Mouse (Mus musculus) midbrain, embryonic 13.5 days (tissue): ENCODE results near the gene Atxn7. TPM values are rescaled to one million over a fixed set of nuclear protein-coding genes. Genes with fewer than 3 reads are reported as not detected.
A peak's percentile ranks its signal among the peaks of the same experiment; 100 is the strongest.

ENCODE experiments used
- ATAC-seq: fragments of 200-750 bp; cut with Nextera tagmentation; 2 replicates; pipeline ENCODE4 v1.8.0; 2017; ENCODE audit warnings: mild to moderate bottlenecking, moderate TSS enrichment, moderate library complexity
- H3K27ac ChIP-seq: fragments of 300-500 bp; sonication (generic); 2 replicates; pipeline ENCODE4 v1.5.1; 2015; ENCODE audit warnings: inconsistent platforms, mild to moderate bottlenecking, moderate library complexity
- H3K27me3 ChIP-seq: fragments of 300-500 bp; sonication (generic); 2 replicates; pipeline ENCODE4 v1.6.1; 2015; ENCODE audit warnings: mild to moderate bottlenecking, inconsistent platforms
- H3K36me3 ChIP-seq: fragments of 300-500 bp; sonication (generic); 2 replicates; pipeline ENCODE4 v1.6.1; 2015; ENCODE audit warnings: mild to moderate bottlenecking, inconsistent platforms
- H3K4me1 ChIP-seq: fragments of 300-500 bp; sonication (generic); replicated peaks from 2 replicates; pipeline ENCODE4 v1.6.1; 2015; ENCODE audit warnings: inconsistent platforms
- H3K4me2 ChIP-seq: fragments of 300-500 bp; sonication (generic); replicated peaks from 2 replicates; pipeline ENCODE4 v1.6.1; 2015; ENCODE audit warnings: moderate library complexity, mild to moderate bottlenecking, inconsistent platforms
- H3K4me3 ChIP-seq: fragments of 300-500 bp; sonication (generic); replicated peaks from 2 replicates; pipeline ENCODE4 v1.5.1; 2015; ENCODE audit warnings: mild to moderate bottlenecking, inconsistent platforms
- H3K9ac ChIP-seq: fragments of 300-500 bp; sonication (generic); replicated peaks from 2 replicates; pipeline ENCODE4 v1.6.1; 2015; ENCODE audit warnings: mild to moderate bottlenecking, inconsistent platforms
- H3K9me3 ChIP-seq: fragments of 300-500 bp; sonication (generic); 2 replicates; pipeline ENCODE4 v1.6.1; 2016; ENCODE audit warnings: mild to moderate bottlenecking, inconsistent platforms
- WGBS: fragments of 180-500 bp; shearing (Covaris S2); methylation state at CpG from one replicate; pipeline ENCODE4 v1.1.7; 2015; 5-methylcytosine and 5-hydroxymethylcytosine counted together
- polyA plus RNA-seq: library from polyadenylated mRNA; unstranded; fragments of >200 nt; fragmentation: Nextera tagmentation; extraction: Ambion mirVana; gene quantifications from 2 replicates; pipeline ENCODE4 v1.2.1, GENCODE M21; 2015

Atxn7 gene
- polyA plus RNA-seq, 1 experiment from 2014 or later: 3.8 TPM

DNA sequence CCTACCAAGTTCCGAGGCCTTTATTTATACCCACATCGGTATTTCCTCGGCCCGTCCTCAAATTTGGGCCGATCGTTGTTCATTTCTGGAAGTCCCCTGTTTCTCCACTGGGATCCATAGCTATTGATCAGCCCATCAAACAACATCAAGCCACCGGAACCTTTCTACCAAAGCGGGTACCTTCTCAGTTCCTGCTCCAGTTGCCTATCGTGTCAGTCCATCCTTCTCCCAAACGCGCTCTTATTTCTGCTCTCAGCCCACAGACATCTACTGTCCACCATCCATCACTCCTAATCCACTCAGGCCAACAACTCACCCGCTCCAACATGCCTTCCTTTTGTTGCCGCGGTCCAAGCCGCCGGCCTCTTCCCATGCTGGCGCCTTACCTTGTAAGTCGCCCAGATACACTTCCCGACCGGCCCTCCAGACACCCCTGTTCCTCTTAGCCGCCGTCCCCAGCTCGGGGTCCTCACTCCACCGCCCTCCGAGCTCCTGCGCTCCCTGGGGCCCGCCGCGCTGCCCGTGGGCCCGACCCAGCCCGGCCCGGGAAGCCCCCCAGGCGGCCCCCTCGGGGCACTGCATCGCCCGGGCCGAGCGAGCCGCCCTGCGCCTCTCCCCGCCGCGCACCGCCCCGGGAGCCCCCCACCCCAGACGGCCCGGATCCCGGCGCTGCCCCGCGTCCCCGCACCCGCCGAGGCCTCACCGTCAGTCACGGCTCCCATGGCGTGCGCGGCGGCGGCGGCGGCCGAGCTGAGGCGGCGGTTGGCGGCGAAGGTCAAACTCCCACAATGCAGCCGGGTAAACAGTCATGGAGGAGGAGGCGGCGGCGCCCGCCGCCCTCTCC is 536 bp upstream of the Atxn7 start:
- WGBS: under 1% methylated on average over 67 of the region's 75 CpGs
- ATAC-seq: peak; percentile 91
- peak overlapping the region; percentile 69 for H3K4me2 ChIP-seq

GRCm38 (mm10) chr14:13962476-13962875 is 1.2 kb downstream of the Atxn7 start:
- no peak overlapping the region for H3K27ac ChIP-seq
- H3K9ac ChIP-seq: no peak overlapping the region
- H3K4me3 ChIP-seq: no peak overlapping the region
- WGBS: 86% methylated on average over 6 of the region's 6 CpGs
- ATAC-seq: no peak
- no peaks in the 10 kb centered on the region for H3K27me3 ChIP-seq
- H3K4me2 ChIP-seq: no peak overlapping the region
- no peaks in the 10 kb centered on the region for H3K36me3 ChIP-seq
- peaks cover 30% of the 10 kb centered on the region for H3K4me1 ChIP-seq
- no peaks in the 10 kb centered on the region for H3K9me3 ChIP-seq

More for the DNA sequence above, 536 bp upstream of the Atxn7 start:
- Histone ChIP-seq H3K27me3 (no peaks in the 10 kb centered on the region), H3K9me3 (no peaks in the 10 kb centered on the region), H3K27ac (peak overlapping the region; percentile 89), H3K4me1 (peaks cover 30% of the 10 kb centered on the region), H3K4me3 (peak overlapping the region; percentile 90), H3K9ac (peak overlapping the region; percentile 97), H3K36me3 (peaks cover 6% of the 10 kb centered on the region; the same call in 1 of the 2 replicates)

DNA sequence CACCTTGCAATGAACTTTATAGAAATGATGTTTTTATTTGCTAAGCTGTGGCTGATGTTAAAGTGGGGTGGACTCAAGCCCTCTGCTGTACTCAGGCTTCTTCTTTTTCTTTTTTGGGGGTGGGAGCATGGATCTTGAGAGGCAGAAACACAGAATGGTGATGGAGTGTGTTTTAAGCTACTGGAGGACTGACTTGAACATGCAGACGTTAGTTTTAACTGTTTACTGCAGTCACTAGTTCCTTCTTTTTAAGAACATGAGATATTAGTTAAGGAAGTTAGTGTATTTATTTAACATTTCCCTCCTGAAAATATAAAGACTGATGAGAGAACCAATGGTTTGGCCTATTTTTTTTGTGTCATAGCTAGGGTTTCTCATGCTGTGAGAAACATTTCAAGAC is 2.3 kb downstream of the Atxn7 start:
- 83% methylated on average over 1 of the region's 1 CpGs for WGBS
- no peaks in the 10 kb centered on the region for H3K36me3 ChIP-seq
- H3K9ac ChIP-seq: no peak overlapping the region
- H3K4me1 ChIP-seq: peaks cover 21% of the 10 kb centered on the region
- no peak overlapping the region for H3K4me3 ChIP-seq
- no peaks in the 10 kb centered on the region for H3K9me3 ChIP-seq
- no peak overlapping the region for H3K4me2 ChIP-seq
- H3K27ac ChIP-seq: no peak overlapping the region
- no peak for ATAC-seq
- no peaks in the 10 kb centered on the region for H3K27me3 ChIP-seq

GRCm38 (mm10) chr14:13967607-13968006 is 6.4 kb downstream of the Atxn7 start:
- H3K9me3 ChIP-seq: no peaks in the 10 kb centered on the region
- no peak for ATAC-seq
- no peaks in the 10 kb centered on the region for H3K27me3 ChIP-seq
- no peak overlapping the region for H3K9ac ChIP-seq
- H3K4me2 ChIP-seq: no peak overlapping the region
- no peaks in the 10 kb centered on the region for H3K36me3 ChIP-seq
- WGBS: 48% methylated on average over 1 of the region's 1 CpGs
- no peak overlapping the region for H3K27ac ChIP-seq
- no peak overlapping the region for H3K4me3 ChIP-seq
- H3K4me1 ChIP-seq: no peaks in the 10 kb centered on the region

DNA sequence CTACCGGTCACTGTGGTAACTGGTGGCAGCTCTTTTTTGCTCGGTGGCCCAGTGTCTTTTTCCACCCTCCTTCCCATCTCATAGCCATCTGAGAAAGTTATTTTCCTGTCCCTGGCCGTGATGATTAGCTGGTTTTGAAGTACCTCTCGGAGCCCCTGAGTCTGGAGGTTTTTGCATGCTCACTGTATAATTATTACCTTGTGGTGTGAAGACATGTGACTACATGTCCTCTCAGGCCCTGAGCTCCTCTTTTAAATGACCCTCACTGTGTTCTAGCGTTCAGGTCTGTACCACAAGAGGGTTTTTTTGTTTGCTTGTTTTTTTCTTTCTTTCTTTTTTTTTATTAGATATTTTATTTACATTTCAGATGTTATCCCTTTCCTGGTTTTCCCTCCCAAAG is 7.2 kb downstream of the Atxn7 start:
- Histone ChIP-seq H3K27ac (no peak overlapping the region), H3K9me3 (no peaks in the 10 kb centered on the region), H3K27me3 (no peaks in the 10 kb centered on the region), H3K9ac (no peak overlapping the region), H3K4me1 (no peaks in the 10 kb centered on the region), H3K36me3 (no peaks in the 10 kb centered on the region), H3K4me2 (no peak overlapping the region), H3K4me3 (no peak overlapping the region)
- 85% methylated on average over 5 of the region's 5 CpGs for WGBS
- ATAC-seq: no peak

GRCm38 (mm10) chr14:13970513-13970912 is 9.3 kb downstream of the Atxn7 start:
- Histone ChIP-seq H3K9me3 (no peaks in the 10 kb centered on the region), H3K27me3 (no peaks in the 10 kb centered on the region), H3K4me3 (no peak overlapping the region), H3K4me1 (no peaks in the 10 kb centered on the region), H3K9ac (no peak overlapping the region), H3K27ac (no peak overlapping the region), H3K36me3 (no peaks in the 10 kb centered on the region), H3K4me2 (no peak overlapping the region)
- ATAC-seq: no peak
- 87% methylated on average over 3 of the region's 3 CpGs for WGBS

DNA sequence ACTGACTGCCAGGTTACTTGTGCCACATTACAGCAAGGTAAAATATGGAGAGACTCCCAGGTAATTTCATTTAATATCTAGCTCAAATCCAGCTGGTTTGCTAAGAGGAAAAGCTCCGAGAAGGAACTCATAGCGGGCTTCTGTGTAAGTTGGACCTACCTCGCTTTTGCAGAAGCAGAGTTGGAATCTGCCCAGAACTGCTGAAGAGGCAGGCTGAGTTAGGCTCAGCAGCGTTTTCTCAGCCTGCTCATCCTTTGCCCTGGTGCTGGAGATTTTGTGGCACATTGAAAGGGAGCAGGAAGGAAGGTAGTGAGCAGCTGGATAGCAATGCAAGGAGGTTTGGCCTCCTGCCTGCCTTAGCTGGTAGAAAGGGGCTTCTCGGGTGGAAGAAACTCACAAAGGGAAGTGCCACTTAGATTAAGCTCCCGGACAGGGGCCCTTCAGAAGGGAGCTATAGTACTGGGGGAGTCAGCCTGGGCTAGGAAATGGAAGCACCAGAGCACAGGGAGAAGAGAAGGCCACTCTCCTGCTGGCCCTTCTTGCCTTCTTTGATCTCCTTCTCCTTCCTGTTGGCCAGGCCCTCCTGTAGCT is 10.5 kb downstream of the Atxn7 start:
- Histone ChIP-seq H3K9ac (no peak overlapping the region), H3K4me1 (no peaks in the 10 kb centered on the region), H3K27me3 (no peaks in the 10 kb centered on the region), H3K36me3 (no peaks in the 10 kb centered on the region), H3K9me3 (no peaks in the 10 kb centered on the region), H3K27ac (no peak overlapping the region), H3K4me3 (no peak overlapping the region), H3K4me2 (no peak overlapping the region)
- 49% methylated on average over 6 of the region's 6 CpGs for WGBS
- no peak for ATAC-seq

GRCm38 (mm10) chr14:13977498-13977897 is 16.3 kb downstream of the Atxn7 start:
- Histone ChIP-seq H3K9ac (no peak overlapping the region), H3K4me1 (no peaks in the 10 kb centered on the region), H3K36me3 (no peaks in the 10 kb centered on the region), H3K4me3 (no peak overlapping the region), H3K27ac (no peak overlapping the region), H3K27me3 (no peaks in the 10 kb centered on the region), H3K9me3 (no peaks in the 10 kb centered on the region), H3K4me2 (no peak overlapping the region)
- WGBS: 87% methylated on average over 1 of the region's 1 CpGs
- ATAC-seq: no peak

- Histone ChIP-seq H3K9ac (no peak overlapping the region), H3K9me3 (no peaks in the 10 kb centered on the region), H3K4me2 (no peak overlapping the region), H3K4me1 (no peaks in the 10 kb centered on the region), H3K27me3 (no peaks in the 10 kb centered on the region), H3K4me3 (no peak overlapping the region), H3K27ac (no peak overlapping the region), H3K36me3 (no peaks in the 10 kb centered on the region)
- WGBS: 42% methylated on average over 2 of the region's 2 CpGs
- no peak for ATAC-seq
Observed at GRCm38 (mm10) chr14:13981286-13981685, 20.0 kb downstream of the Atxn7 start.

GRCm38 (mm10) chr14:13982174-13982573 is 20.9 kb downstream of the Atxn7 start:
- no peaks in the 10 kb centered on the region for H3K9me3 ChIP-seq
- no peak for ATAC-seq
- no peaks in the 10 kb centered on the region for H3K27me3 ChIP-seq
- no peaks in the 10 kb centered on the region for H3K4me1 ChIP-seq
- no peak overlapping the region for H3K27ac ChIP-seq
- H3K36me3 ChIP-seq: no peaks in the 10 kb centered on the region
- H3K9ac ChIP-seq: no peak overlapping the region
- H3K4me2 ChIP-seq: no peak overlapping the region
- 51% methylated on average over 2 of the region's 2 CpGs for WGBS
- H3K4me3 ChIP-seq: no peak overlapping the region

DNA sequence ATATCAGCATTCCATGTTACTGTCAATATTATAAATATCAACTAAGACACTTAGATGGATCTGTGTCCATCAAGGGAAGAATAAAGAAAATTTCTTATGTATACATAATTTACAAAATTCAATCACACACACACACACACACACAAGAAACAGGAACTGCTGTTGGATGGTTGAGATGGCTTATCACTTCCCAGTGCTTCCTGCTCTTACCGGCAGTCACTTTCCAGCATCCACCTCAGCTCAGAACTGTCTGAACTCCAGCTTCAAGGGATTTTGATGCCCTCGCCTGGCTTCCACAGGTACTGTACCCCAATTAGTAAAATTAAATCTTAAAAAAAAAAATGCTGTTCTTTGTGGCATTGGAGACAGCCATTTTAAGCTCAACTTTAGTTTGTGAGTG is 27.2 kb downstream of the Atxn7 start:
- Histone ChIP-seq H3K9me3 (no peaks in the 10 kb centered on the region), H3K27ac (no peak overlapping the region), H3K9ac (no peak overlapping the region), H3K4me1 (no peaks in the 10 kb centered on the region), H3K4me3 (no peak overlapping the region), H3K36me3 (no peaks in the 10 kb centered on the region), H3K27me3 (no peaks in the 10 kb centered on the region), H3K4me2 (no peak overlapping the region)
- WGBS: 67% methylated on average over 2 of the region's 2 CpGs
- no peak for ATAC-seq

DNA sequence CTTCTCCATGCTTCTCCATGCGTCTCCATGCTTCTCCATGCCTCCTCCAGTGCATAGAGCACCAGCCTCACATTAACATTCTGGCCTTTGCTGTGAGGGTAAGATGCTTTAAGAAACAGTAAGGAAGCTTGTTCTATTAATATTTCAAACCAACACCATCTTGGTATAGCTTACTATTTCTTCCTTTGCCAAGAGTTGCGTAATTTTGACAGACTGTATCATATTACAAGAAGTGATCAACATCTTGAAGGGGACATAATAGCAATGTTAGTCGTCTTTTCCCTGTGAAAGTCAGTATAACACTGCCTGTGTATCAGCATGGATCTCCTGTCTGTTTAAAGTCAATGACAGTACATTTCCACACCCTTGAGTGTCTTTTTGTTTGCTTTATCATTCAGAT is 29.5 kb downstream of the Atxn7 start:
- no peak for ATAC-seq
- Histone ChIP-seq H3K36me3 (no peaks in the 10 kb centered on the region), H3K4me1 (no peaks in the 10 kb centered on the region), H3K9ac (no peak overlapping the region), H3K4me3 (no peak overlapping the region), H3K9me3 (no peaks in the 10 kb centered on the region), H3K27me3 (no peaks in the 10 kb centered on the region), H3K27ac (no peak overlapping the region), H3K4me2 (no peak overlapping the region)
- WGBS: 88% methylated on average over 3 of the region's 3 CpGs
